Mouse (Mus musculus) 416B (cell line): ENCODE measurements around the gene Itpkc.

Experiments
- DNase-seq: peaks from one replicate; pipeline ENCODE4 v3.0.0; 2011; ENCODE audit warnings: low read depth

Gene Itpkc

GRCm38 (mm10) chr7:27228281-27228821 lies at the start of gene Itpkc:
Gene Itpkc (minus strand): TSS chr7:27228661.
- DNase-seq = peak; percentile 94

DNA sequence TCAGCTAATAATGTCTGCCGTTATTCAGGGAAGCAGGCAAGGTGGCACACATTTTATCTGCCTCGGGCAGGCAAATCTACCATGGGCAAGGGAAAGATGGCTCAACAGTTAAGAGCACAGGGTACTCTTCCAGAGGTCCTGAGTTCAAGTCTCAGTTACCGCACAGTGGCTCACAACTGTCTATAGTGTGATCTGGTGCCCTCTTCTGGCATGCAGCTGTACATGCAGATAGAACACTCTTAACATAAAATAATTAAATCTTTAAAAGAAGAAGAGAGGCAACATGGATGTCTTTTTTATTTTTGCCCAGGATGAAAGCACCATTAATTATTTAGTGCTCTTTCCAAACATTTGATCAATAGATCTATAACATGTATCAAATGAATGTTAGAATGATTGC lies 48.7 kb upstream of the Itpkc start:
- DNase-seq = peak; percentile 48

DNA sequence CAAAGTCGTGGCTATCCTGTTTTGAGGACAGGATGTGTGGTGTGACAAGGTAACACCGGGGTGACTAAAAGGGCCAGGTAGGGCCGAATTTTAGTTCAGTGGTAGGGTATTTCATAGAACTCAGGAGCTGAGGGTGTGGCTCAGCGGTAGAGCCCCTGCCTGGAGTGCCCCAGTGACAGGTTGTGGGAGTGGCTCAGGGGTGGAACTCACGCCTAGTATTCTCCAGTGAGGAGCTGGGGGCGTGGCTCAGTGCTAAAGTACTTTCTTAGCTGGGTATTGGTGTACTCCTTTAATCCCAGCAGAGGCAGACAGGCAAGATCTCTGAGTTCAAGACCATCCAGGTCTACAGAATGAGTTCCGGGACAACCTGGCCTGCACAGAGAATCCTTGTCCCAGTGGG lies 47.6 kb upstream of the Itpkc start:
- no peak for DNase-seq

DNA sequence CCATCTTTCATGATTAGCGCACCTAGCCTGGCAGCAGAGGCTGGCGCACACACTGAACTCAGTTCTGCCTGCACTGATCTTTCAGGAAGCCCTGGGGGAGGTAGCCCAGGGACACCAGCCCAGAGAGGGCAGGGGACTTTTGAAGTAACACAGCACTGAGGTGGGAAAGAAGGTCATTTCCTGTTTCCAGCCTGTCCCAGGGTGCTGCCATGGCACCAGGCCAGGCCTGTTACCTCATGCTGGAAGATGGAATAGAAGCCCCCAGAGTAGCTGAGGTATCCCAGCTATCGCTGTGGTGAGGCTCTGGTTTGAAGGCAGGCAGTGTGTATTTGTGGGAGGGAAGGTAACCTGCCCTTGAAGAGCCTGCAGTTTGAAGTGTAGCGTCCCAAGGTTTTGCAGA lies 46.5 kb upstream of the Itpkc start:
- no peak for DNase-seq

DNA sequence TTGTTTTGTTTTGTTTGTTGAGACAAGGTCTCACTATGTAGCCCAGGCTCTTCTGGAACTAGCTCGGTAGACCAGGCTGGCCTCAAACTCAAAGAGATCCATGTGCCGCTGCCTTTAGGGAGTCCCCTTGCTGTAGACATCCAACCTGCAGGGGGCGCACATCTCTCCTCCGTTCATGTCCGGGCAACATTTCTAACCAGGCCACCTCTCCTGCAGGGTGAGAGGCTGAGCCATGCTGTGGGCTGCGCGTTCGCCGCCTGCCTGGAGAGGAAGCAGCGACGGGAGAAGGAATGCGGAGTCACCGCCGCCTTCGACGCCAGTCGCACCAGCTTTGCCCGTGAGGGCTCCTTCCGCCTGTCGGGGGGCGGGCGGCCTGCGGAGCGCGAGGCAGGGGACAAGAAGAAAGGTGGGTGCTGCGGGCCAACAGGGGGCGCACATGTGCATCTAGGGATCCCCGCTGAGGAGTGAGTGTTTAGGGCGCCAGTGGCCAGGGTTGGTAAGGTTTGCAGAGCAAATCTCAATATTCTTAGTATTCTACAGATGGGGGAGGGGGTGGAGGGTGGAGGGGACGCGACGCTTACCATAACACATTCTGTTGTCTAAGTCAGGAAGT lies 45.4 kb upstream of the Itpkc start:
- peak; percentile 33 for DNase-seq

DNA sequence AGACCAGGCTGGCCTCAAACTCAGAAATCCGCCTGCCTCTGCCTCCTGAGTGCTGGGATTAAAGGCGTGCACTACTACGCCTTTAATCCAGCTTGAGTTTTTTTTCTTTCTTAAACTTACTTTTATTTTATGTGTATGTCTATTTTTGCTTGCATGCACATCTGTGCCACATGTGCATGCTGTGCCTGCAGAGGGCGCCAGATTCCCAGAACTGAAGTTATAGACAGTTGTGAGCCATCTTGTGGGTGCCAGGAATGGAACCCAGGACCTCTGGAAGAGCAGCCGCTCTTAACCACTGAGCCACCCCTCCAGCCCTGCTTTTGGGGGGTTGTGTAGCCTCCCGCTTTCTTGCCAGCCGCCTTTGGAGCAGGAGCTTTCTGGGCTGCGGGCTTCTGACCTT lies 43.0 kb upstream of the Itpkc start:
- no peak for DNase-seq

DNA sequence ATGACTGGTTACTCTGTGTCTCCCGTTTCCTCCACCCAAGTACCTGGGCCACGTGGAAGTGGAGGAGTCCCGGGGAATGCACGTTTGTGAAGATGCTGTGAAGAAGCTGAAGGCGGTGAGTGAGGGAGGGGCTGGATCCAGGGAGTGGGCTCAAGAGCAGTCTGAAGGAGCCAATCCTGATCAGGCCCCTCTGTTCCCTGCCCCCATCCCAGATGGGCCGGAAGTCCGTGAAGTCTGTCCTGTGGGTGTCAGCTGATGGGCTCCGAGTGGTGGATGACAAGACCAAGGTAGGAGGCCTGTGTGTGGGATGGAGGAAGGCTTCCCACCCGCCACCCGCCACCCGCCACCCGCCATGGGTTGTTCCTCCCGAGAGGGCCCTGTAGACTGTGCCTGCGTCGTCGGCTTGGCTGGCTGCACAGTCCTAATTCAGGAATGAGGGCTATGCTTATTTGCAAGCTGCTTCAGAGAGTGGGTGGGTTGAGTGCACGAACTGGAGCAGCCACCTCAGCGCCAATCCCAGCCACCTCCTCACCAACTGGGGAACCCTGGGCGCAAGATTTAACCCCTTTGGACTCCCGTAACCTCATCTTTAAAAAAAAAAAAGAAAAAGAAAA lies 38.2 kb upstream of the Itpkc start:
- DNase-seq = no peak

DNA sequence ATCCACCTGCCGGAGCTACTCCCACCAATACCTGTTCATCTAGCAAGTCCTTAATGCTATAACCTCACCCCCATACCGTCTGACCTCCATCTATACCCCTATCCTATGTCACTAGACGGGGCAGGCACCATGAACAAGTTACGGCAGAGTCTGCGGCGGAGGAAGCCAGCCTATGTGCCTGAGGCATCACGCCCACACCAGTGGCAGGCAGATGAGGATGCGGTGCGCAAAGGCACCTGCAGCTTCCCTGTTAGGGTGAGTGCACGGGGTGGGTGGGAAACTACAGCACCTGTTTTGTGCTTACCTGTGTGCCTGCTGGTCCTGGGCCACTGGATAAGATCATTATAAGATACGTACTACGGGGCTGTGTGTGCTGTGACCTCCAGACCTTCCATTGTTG lies 36.3 kb upstream of the Itpkc start:
- no peak for DNase-seq

DNA sequence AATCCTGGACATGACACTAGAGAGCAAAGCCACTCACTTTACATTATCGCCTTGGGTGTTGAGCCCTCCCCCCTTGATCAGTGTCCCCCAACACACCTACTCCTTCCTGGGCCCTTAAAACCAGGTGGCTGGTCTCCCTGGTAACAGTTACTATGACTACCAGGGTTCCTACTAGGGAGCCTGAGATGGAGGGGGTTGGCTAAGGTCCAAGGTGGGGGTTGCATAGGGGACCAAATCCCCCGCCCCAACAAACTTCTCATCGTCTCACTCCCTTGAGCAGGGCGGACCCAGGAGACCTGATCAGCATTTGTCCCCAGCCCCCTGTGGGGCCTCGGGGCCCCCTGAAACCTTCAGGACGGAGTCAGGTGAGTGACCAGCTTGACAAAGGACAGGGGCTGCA lies 33.4 kb upstream of the Itpkc start:
- no peak for DNase-seq

DNA sequence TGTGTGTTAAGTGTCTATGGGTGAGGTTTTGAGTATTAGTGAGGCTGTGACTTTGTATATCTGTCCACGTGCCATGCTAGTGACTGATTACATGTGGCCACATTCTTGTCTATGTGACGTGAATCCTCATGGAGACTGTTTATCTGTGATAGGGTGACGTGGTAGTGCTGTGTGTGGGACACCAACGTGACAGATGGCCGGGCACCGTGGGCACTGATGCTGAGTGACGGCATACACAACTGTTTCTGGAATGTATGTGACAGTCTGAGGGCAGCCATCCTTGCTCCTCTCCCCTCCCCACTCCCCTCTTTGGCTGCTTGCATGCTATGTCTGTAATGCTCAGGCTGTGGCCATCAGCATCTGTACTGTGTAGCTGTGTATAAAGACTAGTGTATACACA lies 32.4 kb upstream of the Itpkc start:
- no peak for DNase-seq

DNA sequence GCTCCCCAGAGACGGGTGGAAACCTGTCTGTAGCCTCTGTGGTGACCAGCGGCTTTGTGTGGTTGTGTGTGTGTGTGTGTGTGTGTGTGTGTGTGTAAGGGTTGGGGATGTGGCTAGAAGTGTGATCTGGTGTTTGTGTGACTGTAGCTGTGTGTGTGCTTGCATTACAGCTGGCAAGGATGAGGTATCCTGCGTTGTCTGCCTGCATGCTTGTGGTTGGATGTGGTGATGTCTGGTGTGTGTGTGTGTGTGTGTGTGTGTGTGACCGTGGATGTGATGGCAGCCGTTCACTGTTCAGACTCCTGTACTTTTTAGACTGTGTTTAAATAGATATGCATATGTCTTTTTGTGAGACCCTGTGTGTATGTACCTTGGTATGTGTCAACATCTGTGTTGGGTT lies 31.3 kb upstream of the Itpkc start:
- DNase-seq = peak; percentile 71

DNA sequence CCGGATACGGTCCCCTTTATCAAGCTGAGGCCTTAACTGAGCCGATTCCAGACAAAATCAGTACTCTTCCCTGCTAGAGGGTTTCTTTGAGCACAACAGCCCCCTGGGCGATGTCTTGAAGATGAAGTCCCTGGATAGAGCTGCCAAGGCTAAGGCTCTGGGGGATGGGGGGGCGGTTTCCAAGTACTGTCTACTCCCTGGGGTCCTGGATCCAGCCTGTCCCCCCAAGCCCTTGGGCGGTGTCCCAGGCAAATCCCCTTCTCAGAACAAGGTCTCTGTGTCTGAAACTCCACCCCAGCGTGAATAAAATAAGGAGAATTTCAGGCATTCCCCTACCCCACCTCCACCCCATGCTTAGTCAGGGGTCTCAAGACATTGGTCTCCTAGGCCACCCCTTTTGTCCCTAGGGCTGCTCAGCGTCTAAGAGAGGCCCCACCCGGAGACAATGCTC lies 30.8 kb upstream of the Itpkc start:
- peak; percentile 41 for DNase-seq

GRCm38 (mm10) chr7:27258205-27258899 lies 29.9 kb upstream of the Itpkc start, which contains the start of gene Numbl:
Gene Numbl (plus strand): TSS chr7:27258433.
- DNase-seq = peak; percentile 95

GRCm38 (mm10) chr7:27257852-27258204 lies 29.4 kb upstream of the Itpkc start:
- DNase-seq = no peak

DNA sequence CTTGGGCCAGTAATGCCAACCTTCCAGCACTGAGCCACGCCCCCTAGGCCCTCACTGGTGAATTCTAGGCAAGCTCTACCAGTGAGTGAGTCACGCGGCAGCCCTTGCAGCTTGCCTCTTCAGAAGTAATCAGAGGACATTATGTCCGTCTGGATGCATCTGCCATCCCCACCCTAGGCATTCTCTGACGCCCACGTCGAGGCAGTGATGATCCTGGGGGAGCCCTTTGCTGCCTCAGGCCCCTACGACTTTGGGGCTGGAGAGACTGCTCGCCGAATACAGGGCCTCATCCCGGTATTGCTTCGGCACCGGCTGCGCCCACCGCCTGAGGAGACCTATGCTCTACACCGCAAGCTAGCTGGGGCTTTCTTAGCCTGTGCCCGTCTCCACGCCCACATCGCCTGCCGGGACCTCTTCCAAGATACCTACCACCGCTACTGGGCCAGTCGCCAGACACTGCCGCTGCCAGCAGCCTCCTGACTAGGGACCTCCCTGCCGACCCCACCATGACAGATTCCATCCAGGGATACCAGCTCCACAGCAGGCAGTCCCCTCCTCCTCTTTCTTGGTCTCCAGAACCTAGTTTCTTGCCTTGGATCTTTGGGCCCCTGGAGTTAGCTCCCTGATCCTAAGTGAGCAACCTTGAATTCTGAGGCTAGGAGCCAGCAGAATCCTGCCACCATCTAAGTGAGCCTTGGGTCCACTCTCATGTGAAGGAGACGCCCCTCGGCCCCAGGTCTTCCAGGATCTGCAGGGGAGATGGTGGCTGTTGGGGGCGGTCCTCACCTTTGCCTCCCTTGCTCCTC lies 28.8 kb upstream of the Itpkc start:
- peak; percentile 27 for DNase-seq

DNA sequence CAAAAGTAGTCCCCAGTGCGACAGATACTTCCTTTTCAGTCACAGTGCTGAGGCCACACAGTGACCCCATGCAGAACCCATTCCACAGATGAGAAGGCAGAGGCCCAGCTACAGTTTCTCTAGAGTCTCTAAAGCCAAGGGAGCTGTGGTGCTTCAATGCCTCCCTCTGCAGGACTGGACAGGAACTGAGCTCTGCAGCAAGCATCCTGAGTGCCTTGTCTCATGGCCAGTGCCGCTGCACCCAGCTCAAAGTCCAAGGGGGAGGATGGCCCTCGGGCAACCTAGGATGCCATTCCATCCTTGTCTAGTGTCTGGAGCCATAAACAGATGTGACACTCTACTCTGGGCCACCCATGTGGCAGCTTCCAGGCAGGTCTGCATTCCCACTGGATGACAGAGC lies 27.3 kb upstream of the Itpkc start:
- peak; percentile 43 for DNase-seq

- DNase-seq = peak; percentile 96
Observed at GRCm38 (mm10) chr7:27251946-27252345, 23.5 kb upstream of the Itpkc start.

DNA sequence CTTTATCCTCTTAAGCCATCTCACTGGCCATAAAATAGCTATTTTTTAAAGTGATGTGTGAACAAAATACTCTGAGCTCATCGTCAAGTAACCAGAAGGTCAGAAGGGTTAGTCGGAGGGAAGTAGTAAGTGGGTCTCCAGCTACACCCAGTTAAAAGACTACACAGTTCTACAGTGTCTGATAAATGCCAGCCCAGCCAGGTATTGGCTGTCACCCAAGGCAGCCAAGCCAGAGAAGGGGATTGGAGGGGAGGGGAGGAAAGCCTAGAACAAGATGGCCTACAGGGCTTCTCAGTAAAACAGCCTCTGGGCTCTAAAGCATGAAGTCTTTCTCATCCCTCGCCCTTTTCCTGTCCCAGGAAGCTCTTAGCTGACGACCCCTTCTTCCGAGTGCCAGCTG lies 21.5 kb upstream of the Itpkc start:
- no peak for DNase-seq

DNA sequence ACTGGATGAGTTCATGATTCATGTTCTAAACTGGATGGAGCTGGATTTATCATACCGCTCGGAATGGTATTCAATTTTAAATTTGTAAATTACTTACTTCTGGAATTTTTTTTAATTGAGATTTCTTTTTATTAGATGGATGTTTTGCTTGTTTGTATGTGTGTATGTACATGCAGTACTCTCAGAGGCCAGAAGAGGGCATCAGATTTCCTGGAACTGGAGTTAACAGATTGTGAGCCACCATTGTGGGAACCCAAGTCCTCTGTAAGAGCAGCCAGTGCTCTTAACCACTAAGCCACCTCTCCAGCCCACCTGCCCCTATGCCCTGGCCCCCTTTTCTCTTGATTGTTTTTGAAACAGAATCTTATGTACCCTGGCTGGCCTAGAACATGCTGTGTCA lies 20.7 kb upstream of the Itpkc start:
- DNase-seq = peak; percentile 70

GRCm38 (mm10) chr7:27244088-27244487 lies 15.6 kb upstream of the Itpkc start:
- peak; percentile 47 for DNase-seq

- DNase-seq = no peak
Observed at GRCm38 (mm10) chr7:27243211-27243610, 14.8 kb upstream of the Itpkc start.

DNA sequence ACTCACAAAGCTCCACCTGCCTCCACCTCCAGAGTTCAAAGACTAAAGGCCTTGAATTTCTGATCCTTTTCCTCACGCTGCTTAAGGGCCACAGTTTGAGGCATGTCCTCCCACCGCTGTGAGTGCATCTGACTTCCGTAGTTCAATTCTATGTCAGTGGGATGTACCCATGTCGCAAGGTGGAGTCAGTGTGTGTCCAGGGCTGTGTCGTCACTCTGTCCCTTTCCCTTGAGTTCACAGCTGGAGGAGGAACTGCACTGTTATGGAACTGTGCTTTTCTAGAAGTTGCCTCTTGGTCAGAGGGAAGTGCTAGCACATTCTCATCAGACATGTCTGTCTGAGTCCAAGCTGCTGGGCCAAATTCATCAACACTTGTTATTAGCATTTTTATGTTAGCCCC lies 10.1 kb upstream of the Itpkc start:
- peak; percentile 40 for DNase-seq
